Mouse (Mus musculus) c-Kit-positive CD71-positive TER-119-negative erythroid progenitor cells, embryonic 14.5 days (primary cell): Measurements from ENCODE around the gene Tubb3.
"Not testable (repeated sequence)": the region's sequence is repeated elsewhere in the genome, so short reads cannot be mapped to it uniquely, and the experiment has no call there.

ENCODE experiments used
- DNase-seq: peaks from one replicate; pipeline ENCODE4 v3.0.0-alpha.2; 2013; ENCODE audit warnings: low read depth

The Tubb3 gene

DNA sequence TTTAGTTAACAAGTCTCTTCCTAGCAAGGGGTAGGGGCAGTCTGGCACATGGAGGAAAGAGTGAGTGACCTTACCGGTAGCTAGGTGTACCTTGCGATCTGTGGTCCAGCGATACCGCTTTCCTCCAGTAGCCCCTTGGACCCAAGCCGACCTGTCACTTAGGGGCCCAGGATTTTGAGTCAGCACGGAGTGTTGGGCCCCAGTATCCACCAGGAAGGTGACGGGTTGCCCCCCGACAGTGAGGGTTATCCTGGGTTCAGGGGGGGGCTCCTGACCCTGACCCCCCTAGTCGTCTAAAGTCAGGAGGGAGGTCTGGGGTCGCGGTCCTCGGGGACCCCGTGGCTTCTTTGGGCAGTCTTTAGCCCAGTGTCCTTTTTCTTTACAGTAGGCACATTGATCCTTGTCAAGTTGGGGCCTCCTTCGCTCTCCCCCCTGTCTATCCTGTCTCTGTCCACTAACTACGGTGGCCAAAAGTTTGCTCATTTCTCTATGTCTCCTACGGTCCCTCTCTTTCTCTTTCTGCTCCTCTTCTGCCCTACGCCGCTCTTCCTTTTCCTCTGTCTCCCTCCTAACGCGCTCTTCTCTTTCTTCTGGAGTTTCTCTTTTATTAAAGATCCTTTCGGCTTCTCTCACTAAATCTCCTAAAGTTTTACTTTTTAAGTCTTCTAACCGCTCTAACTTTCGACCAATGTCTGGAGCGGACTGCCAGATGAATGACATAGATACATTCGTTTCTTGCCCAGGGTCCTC, 20.6 kb downstream of the Tubb3 start:
- DNase-seq = no peak

DNA sequence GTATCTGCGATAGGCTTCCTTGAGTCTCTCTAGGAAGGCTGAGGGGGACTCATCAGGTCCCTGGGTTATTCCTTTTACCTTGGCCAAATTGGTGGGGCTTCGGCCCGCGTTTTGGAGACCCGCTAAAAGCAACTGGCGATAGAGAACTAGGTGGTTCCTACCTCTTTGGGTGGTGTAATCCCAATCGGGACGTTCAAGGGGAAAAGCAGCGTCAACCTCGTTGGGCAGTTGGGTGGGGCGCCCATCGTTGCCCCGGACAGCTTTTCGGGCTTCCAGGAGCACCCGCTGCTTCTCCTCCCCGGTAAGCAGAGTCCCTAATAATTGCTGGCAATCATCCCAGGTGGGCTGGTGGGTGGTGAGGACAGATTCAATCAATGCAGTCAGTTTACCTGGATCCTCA, 21.2 kb downstream of the Tubb3 start:
- no peak for DNase-seq

DNA sequence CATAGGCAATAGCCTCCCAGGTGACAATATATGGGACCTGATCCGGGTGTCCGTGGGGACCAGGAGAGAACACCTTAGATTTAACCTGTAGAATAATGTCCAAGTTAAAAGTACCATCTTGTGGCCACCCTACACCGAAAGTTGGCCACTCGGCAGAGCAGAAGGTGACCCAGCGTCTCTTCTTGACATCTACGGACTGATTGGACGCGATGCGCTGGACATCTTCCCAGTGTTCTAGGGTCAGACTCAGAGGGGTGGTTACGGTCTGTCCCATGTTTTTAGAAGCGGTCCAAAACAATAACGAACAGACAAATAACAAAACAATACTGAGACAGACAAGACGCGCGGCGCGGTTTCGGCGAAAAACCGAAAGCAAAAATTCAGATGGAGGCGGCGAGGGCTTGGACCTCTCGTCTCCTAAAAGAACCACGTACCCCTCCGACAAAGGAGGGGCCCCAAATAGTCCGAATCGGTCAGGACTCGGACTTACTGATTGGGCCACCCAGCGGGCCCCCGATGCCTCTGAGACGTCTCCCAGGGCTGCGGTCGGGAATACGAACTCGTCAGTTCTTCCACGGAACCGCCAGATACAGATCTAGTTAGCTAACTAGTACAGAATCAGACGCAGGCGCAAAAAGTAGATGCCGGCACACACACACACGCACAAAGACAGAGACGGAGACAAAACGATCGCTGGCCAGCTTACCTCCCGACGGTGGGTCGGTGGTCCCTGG, 22.2 kb downstream of the Tubb3 start:
- DNase-seq = not testable (repeated sequence)

DNA sequence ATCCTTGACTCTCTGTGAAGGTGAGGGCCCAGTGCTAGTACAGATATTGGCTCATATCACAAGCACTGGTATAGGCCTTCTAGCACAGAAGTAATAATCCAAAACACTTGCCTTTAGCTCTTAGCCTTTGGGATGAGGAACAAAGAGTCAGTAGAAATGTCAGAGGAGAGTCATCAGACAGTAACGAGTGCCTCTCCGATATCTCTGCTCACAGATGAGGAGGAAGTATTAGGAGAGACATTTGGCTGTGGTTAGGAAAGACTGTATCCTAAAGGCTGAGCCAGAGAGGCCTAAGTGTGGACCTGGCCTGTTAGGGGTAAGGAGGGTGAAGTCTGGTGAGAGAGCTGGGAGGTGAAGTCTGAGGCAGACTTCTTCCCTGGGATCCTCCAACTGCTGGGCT, 30.6 kb downstream of the Tubb3 start:
- no peak for DNase-seq

DNA sequence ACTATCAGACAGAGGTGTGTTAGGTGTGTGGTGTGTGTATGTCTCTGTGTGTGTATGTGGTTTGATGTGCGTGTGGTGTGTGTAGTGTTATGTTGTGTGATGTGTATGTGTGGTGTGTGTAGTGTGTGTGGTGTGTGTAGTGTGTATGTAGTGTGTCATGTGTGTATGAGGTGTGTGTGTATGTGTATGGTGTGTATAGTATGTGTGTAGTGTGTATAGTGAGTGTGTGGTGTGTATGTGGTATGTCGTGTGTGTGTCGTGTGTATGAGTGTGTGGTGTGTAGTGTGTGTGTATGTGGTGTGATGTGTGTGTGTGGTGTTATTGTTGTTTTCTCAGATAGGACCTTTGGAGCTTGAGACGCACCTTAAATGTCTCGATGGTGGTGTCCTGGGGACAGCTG, 31.1 kb downstream of the Tubb3 start:
- DNase-seq = no peak

DNA sequence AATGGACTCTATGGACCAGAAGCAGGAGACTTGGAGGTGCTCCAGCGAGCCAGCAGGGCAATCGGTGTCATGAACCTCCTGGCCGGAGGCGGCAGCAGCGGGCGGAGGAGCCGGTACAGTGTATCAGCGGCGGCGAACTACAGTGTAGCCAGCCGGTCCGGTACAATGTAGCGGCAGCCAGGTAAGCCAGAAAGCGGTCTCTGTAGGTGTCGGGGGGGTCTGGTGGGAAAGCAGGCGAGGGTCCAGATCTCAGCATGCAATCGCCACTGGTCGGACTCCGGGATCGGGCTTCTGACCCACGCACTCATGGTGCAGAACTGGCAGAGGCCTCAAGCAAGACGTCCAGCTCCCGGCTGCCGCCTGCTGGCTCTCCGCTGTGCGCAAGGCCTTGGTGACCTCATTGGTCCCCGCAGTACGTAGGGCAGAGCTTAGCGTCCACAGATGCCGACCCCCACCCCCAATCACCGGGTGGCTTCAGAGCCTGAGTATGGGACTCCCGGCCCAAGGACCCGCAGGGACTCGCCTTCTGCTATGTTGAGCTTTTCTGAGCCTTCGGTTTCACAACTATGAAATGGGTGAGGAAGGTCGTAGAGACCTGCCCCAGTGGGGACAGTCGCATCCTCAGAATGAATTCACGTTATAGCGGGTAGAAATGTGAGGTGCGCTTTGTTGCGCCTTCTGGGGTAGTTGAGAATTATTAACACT, 31.8 kb downstream of the Tubb3 start:
- peak; percentile 86 for DNase-seq

DNA sequence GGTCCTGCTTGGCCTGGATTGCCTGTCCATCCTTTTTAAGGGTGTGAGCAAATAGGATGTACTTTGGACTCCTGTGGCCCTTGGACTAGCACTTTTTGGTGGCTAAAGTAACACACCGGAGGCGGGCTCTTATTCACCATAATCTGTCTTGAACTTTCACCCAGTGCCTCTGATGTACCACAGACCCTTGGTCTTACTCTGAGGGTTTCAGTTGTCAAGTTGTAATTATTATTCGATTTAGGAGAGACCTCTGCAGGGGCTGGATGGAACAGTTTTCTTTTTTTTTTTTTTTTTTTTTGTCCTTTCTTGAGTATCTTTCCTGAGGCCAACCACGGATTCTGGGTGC, 32.3 kb downstream of the Tubb3 start:
- no peak for DNase-seq

DNA sequence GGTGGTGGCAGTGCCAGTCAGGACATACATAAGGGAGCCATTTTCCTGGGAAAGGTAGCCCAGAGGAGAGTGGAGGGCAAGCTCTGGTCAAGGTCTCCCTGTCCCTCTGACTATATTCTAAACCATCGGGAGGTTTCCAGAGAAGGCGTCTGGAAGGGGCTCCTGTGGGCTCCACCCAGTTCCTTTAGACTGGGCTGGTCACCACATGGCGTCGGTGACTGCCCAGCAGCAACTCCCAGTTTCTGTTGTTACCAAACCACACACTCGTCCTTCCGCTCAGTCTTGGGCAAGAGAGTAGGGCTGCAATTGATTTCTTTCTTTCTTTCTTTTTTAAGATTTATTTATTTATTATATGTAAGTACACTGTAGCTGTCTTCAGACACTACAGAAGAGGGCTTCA, 32.9 kb downstream of the Tubb3 start:
- DNase-seq = no peak

DNA sequence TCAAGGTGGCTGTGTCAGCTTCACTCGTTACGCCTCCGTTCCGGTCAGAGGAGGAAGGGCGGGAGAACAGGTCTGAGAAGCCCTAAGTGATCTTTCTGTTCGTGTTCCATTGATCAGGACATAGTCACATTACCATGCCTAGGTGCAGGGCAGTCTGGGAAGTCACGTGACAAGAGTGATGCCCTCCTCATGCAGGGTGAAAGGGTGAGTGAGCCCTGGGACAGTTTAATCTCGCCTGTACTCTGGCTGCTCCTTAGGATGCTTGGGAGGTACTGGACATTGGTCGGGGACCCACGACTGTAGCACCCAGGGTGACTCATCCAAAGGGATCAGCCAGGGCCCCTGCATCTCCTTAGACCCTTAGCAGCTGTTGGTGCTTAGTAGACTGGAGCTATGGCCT, 34.8 kb downstream of the Tubb3 start:
- DNase-seq = no peak

DNA sequence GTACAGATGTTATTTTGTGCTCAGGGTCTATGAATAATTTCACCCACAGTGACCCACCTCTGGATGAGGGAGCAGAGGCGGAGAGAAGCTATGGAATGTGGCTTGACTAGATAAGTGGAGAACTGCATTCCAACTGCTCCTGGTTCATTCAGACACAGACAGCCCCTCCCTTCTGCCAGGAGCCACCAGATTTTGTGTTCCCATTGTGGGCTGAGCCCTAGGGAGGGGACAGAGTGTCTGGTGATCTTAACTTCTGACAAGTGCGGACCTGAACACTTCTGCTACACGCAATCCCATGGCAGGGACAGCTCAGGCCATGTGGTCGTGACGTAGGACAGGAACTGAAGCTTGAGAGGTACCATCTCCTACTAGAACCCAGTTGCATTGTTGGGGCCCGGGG, 35.6 kb downstream of the Tubb3 start:
- no peak for DNase-seq

DNA sequence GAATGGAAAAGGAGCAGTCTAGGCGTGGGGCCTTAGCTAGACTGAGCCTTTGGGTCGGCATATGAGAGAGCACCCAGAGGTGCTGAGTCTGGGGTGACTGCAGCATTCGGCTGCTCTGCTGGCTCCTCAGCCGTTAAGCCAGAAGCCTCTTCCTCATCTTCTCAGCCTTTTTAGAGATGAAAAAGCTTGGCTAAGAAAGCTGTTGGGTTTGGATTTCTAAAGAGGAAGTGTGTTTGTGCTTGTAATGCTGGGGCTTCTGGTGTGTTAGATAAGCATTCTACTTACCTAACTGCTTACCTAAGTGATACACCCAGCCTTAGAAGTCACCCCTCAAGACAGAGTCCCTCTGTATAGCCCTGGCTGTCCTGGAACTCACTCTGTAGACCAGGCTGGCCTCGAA, 39.6 kb downstream of the Tubb3 start:
- DNase-seq = no peak

DNA sequence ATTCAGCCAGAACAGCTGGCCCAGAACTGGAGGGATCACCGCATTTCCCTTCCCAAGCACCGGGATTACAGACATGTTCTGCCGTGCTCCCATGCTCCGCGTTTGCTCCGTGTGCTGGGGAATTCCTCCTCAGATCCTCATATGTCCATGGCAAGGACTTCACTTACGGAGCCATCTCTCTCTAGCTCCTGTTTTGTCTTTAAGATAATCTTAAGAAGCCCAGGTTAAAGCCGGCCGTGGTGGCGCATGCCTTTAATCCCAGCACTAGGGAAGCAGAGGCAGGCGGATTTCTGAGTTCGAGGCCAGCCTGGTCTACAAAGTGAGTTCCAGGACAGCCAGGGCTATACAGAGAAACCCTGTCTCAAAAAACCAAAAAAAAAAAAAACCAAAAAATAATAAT, 40.5 kb downstream of the Tubb3 start:
- not testable (repeated sequence) for DNase-seq

DNA sequence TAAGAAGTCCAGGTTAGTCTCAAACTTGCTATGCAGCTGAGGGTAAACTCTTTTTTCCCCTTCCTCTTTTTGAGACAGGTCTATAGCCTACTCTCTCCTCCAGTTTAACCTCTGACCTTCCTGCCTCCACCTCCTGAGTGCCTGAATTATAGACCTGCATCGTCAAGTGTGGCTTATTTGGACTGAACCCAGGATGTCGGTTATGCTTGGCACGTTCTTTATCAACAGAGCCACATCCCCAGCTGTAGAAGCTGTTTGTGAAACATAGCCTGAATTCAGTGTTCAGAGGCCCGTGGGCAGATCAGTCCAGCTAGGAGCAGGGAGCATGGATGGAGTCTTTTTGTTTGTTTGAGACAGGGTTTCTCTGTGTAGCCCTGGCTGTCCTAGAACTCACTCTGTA, 40.9 kb downstream of the Tubb3 start:
- DNase-seq = no peak

DNA sequence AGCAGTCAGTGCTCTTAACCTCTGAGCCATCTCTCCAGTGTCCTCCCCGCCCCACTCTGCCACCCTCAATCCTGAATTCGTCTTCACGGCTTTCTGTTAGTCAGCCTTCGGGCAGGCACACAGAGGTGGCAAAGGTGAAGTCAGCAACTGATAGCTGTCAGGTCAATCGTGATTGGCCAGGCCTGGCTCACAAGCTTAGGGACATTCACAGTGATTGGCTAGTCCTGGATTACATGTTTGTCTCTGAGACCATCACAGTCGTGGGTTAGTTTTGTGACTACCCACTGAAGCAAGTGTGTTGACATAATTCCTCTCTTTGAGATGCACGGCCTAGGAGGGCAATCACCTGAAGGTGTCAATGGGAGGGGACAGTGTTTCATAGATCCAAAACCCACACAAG, 42.1 kb downstream of the Tubb3 start:
- DNase-seq = no peak

DNA sequence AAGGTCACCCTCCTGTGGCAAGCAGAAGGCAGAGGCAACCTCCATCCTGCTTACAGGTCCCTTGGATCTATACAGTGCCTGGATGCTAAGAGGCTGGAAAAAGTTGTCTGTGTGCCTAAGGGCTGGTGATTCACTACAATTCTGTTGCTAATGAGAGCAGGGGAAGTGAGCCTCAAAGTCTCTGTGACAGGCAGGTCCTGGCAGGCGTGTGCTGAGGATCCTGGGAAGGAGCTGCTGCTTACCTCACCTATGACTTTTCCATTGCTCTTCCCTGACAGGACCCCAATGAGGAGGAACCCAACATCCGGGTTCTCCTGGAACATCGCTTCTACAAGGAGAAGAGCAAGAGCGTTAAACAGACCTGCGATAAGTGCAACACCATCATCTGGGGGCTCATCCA, 42.7 kb downstream of the Tubb3 start:
- no peak for DNase-seq

DNA sequence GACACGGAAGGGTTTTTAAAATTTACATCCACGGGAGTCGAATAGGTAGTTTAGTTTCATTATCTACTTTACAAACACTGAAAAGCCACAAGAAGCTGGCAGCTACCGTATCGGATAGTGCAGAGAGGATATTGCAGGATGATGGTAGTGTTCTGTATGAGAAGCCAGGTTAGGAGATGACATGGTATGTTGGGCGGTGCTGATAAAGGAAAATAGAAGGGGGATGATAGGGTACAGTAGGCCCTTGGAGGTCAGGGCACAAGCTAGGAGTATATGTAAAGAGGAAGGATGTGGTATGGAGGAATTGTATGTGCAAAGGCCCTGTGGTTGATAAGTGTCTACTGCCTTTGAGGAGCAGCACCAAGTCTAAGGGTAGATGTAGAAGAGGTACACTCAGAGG, 43.3 kb downstream of the Tubb3 start:
- DNase-seq = no peak

DNA sequence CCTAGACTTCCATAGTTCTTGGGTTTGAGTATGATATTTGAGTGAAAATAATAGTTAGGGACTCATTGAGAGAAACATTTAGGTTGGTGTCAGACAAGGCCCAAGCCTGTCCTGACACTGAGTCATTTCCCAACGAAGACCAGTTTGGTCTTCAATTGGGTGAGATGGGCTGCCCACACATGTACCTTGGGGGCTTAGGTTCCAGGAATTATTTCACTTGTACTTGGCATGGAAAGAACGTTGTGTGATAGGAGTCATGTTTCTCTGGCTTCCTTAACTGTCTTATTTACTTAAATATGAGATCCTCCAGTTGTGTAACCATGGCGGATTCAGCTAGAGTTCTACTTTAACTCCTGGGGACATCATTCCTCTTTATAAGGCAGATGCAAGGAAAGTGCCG, 52.4 kb downstream of the Tubb3 start:
- no peak for DNase-seq

DNA sequence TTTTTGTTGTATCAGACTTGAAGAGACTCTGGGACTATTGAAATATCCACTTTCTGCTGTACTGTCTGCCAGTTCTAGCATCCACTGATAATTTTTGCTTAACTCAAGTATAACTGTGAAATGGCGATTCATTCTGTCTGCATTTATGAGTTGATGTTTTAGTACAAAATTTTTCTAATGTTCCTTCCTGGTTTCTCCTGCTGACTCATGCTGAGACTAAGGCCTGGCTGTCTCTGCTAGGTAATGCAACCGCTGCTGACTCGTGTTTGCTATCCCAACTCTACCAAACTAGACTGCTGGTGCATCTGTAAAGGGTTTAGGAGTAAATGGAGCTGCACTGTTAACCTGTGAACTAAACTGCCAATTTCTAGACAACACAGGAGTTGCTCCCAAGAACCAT, 56.3 kb downstream of the Tubb3 start:
- no peak for DNase-seq
